Mouse (Mus musculus) lung, embryonic 15.5 days (tissue): Measurements from ENCODE around the gene C130060K24Rik. TPM values are rescaled to one million over a fixed set of nuclear protein-coding genes. Genes with fewer than 3 reads are reported as not detected.

Source experiments
- ATAC-seq: fragments of 200-750 bp; cut with Nextera tagmentation; 2 replicates; pipeline ENCODE4 v1.8.0; 2017; ENCODE audit warnings: moderate number of reproducible peaks, borderline replicate concordance; ENCODE audit not compliant: low FRiP score, low TSS enrichment; ENCODE audit errors: extremely low read depth
- H3K27ac ChIP-seq: fragments of 300-500 bp; sonication (generic); 2 replicates; pipeline ENCODE4 v1.5.1; 2015; ENCODE audit warnings: moderate library complexity, mild to moderate bottlenecking, inconsistent platforms
- H3K27me3 ChIP-seq: fragments of 300-500 bp; sonication (generic); 2 replicates; pipeline ENCODE4 v1.6.1; 2015; ENCODE audit warnings: inconsistent platforms
- H3K36me3 ChIP-seq: fragments of 300-500 bp; sonication (generic); 2 replicates; pipeline ENCODE4 v1.6.1; 2015; ENCODE audit warnings: inconsistent platforms
- H3K4me1 ChIP-seq: fragments of 300-500 bp; sonication (generic); 2 replicates; pipeline ENCODE4 v1.6.1; 2015; ENCODE audit warnings: inconsistent platforms
- H3K4me2 ChIP-seq: fragments of 300-500 bp; sonication (generic); 2 replicates; pipeline ENCODE4 v1.6.1; 2015; ENCODE audit warnings: inconsistent platforms, mild to moderate bottlenecking, moderate library complexity
- H3K4me3 ChIP-seq: fragments of 300-500 bp; sonication (generic); 2 replicates; pipeline ENCODE4 v1.5.1; 2015; ENCODE audit warnings: mild to moderate bottlenecking, inconsistent platforms
- H3K9ac ChIP-seq: fragments of 300-500 bp; sonication (generic); 2 replicates; pipeline ENCODE4 v1.6.1; 2015; ENCODE audit warnings: inconsistent platforms
- H3K9me3 ChIP-seq: fragments of 300-500 bp; sonication (generic); 2 replicates; pipeline ENCODE4 v1.6.1; 2016; ENCODE audit warnings: inconsistent platforms
- WGBS: fragments of 180-500 bp; shearing (Covaris S2); methylation state at CpG from one replicate; pipeline ENCODE4 v1.1.7; 2015; 5-methylcytosine and 5-hydroxymethylcytosine counted together
- polyA plus RNA-seq: library from polyadenylated mRNA; unstranded; fragments of >200 nt; fragmentation: Nextera tagmentation; extraction: Ambion mirVana; gene quantifications from 2 replicates; pipeline ENCODE4 v1.2.1, GENCODE M21; 2015

The C130060K24Rik gene
- polyA plus RNA-seq, 1 experiment from 2014 or later: 0.26 TPM

DNA sequence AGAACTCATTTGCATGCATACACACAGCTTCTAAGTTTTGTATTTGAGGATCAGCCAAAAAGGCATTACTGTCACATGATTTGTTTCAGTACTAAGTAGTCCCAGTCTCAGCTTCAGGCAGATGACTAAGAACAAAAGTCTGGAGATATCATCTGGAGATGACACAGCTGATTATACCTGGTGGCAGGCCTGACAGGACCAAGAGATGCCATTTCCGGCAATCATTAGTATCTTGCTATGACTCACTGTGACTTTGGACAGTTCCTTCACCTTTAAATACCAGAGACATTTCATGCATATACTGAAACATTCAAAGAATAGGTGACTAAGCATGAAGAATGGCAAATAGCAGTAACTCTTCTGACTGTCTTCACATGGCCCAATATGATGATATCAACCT is 84.4 kb downstream of the C130060K24Rik start:
- no peak overlapping the region for H3K9ac ChIP-seq
- no peak overlapping the region for H3K27ac ChIP-seq
- no peak for ATAC-seq
- H3K9me3 ChIP-seq: no peaks in the 10 kb centered on the region
- H3K4me1 ChIP-seq: no peaks in the 10 kb centered on the region
- no peak overlapping the region for H3K4me2 ChIP-seq
- H3K27me3 ChIP-seq: no peaks in the 10 kb centered on the region
- no peak overlapping the region for H3K4me3 ChIP-seq
- WGBS: 88% methylated on average over 1 of the region's 1 CpGs
- no peaks in the 10 kb centered on the region for H3K36me3 ChIP-seq

DNA sequence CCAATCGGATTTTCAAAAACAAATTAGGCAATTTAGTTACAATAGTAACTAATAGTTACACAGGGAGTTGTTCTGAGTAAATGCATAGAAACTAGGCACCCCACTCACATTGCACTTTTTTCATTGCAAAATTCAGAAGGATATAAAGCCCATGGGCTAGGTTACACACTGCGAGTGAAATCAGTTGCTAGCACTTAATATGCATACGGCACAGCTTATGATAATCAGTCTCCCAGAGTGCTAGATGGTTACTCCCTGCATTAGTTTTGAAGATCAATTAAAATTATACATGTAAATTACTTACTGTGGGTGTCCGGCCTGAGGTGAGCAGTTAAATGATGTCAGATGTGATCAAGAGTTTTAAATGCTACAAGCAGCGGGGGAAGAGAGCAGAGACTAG is 89.4 kb downstream of the C130060K24Rik start:
- H3K9ac ChIP-seq: no peak overlapping the region
- H3K4me2 ChIP-seq: no peak overlapping the region
- ATAC-seq: no peak
- H3K27me3 ChIP-seq: no peaks in the 10 kb centered on the region
- no peak overlapping the region for H3K27ac ChIP-seq
- no peaks in the 10 kb centered on the region for H3K4me1 ChIP-seq
- no peak overlapping the region for H3K4me3 ChIP-seq
- WGBS: 80% methylated on average over 5 of the region's 5 CpGs
- H3K36me3 ChIP-seq: no peaks in the 10 kb centered on the region
- no peaks in the 10 kb centered on the region for H3K9me3 ChIP-seq

DNA sequence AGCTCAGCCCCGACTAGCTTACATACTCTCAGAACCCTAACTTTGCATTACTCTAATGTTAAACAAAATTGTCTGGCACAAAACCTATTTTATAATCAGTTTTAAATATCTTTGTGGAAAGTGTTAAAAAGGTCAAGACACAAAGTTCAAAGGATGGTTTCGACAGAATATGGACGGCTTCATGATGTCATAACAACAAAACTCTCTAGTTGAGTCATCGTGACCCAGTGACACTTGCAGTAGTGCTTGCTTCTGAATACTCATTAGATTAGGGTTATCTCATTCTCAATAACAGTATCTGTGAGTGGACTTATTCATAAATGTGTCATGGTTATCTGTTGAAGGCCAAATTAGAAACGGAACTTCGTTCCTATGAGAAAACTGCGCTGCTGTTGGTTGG is 91.5 kb downstream of the C130060K24Rik start:
- Histone ChIP-seq H3K27me3 (no peaks in the 10 kb centered on the region), H3K9ac (no peak overlapping the region), H3K9me3 (no peaks in the 10 kb centered on the region), H3K4me1 (no peaks in the 10 kb centered on the region), H3K36me3 (no peaks in the 10 kb centered on the region), H3K4me2 (no peak overlapping the region), H3K27ac (no peak overlapping the region), H3K4me3 (no peak overlapping the region)
- no peak for ATAC-seq
- WGBS: 74% methylated on average over 7 of the region's 7 CpGs

DNA sequence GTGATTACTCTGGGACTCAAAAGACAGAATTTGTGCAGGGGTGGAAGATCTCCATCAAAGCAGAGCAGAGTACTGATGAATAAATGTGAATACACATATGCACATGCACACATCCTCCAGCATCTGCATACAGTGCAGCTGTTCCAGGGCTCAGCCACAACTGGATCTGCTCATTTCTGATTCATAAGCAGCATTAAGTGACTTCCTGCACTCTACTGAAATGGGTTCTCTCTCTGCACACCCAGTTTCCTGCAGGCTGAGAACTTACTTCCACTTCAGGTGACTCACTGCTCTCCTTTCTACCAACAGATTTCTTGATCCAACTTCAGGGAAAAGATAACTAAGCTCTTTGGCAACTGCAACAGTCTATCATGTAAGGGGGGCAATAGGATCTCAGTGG is 117.9 kb downstream of the C130060K24Rik start:
- Histone ChIP-seq H3K4me3 (no peak overlapping the region), H3K4me1 (no peaks in the 10 kb centered on the region), H3K9ac (no peak overlapping the region), H3K4me2 (no peak overlapping the region), H3K27ac (no peak overlapping the region), H3K9me3 (no peaks in the 10 kb centered on the region), H3K36me3 (no peaks in the 10 kb centered on the region), H3K27me3 (no peaks in the 10 kb centered on the region)
- no peak for ATAC-seq

Other genes starting within 250 kb of the C130060K24Rik start
- gene Hpgds, start 236.2 kb upstream of the C130060K24Rik start, polyA plus RNA-seq: 2.9 and 3.4 TPM in 2 replicates
- 1.6 and 2.0 TPM in 2 replicates for gene Tnip3, start 144.2 kb downstream of the C130060K24Rik start, polyA plus RNA-seq